Mouse (Mus musculus) erythroblast, embryonic 14.5 days (primary cell): ENCODE measurements around the gene Hsd17b14.

Experiments used
- GATA1 ChIP-seq: IDR thresholded peaks from 2 replicates; pipeline ENCODE4 v1.6.1; 2012; ENCODE audit warnings: low read length, inconsistent platforms, mixed read lengths
- TAL1 ChIP-seq: IDR thresholded peaks from 3 replicates; pipeline ENCODE4 v1.6.1; 2012; ENCODE audit warnings: low read length, inconsistent platforms, mixed read lengths

DNA sequence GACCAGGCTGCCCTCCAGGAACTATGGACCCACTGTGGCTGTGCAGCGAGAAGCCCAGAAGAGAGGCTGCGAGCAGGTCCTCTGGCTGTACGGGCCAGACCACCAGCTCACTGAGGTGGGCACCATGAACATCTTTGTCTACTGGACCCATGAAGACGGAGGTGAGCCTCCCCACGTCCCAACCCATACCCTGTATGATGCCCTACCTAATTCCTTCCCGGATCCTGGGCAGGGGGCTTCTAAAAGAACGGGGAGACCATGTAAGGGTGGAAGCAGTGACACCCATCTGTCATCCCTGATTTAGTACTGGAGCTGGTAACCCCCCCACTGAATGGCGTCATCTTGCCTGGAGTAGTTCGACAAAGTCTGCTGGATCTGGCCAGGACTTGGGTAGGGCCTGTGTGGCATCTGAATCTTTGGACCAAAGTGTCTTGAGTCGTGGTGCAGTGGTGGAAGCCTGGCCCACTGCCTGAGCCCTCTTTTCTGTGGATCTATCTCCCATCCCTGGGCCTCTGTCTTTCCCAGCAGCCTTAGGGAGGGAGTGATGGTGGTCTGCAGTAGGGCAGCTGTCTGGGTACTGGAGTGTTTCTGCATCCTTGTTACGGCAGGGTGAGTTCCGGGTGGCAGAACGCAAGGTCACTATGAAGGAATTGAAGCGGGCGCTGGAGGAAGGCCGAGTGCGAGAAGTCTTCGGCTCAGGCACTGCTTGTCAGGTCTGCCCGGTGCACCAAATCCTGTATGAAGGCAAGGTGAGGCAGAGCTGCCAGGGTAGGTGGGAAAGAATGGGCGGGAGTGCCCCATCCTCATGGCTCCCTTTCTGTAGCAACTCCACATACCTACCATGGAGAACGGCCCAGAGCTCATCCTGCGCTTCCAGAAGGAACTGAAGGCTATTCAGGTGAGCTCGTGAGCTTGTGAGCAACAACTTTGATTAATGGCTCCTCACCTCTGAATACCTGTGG lies 33.2 kb downstream of the Hsd17b14 start:
- TF ChIP-seq TAL1 (no peak), GATA1 (no peak)
